Mouse (Mus musculus) gastrocnemius, postnatal 4 days (tissue): ENCODE data around the gene Tln2. TPM values are rescaled to one million over a fixed set of nuclear protein-coding genes. Genes with fewer than 3 reads are reported as not detected.
A peak's percentile ranks its signal among the peaks of the same experiment; 100 is the strongest.

Experiments used
- DNase-seq, 2 experiments: peaks; one replicate each; pipeline ENCODE4 v3.0.0; 2021 to 2022; ENCODE audit warnings: low spot score in 2 of 2, mixed read lengths in 2 of 2
- total RNA-seq, 2 experiments: library from RNA; stranded (reverse); gene quantifications; 2 replicates each; pipeline ENCODE4 v1.2.3; 2021

The Tln2 gene
- total RNA-seq, 2 experiments from 2014 or later = 118 to 134 TPM

DNA sequence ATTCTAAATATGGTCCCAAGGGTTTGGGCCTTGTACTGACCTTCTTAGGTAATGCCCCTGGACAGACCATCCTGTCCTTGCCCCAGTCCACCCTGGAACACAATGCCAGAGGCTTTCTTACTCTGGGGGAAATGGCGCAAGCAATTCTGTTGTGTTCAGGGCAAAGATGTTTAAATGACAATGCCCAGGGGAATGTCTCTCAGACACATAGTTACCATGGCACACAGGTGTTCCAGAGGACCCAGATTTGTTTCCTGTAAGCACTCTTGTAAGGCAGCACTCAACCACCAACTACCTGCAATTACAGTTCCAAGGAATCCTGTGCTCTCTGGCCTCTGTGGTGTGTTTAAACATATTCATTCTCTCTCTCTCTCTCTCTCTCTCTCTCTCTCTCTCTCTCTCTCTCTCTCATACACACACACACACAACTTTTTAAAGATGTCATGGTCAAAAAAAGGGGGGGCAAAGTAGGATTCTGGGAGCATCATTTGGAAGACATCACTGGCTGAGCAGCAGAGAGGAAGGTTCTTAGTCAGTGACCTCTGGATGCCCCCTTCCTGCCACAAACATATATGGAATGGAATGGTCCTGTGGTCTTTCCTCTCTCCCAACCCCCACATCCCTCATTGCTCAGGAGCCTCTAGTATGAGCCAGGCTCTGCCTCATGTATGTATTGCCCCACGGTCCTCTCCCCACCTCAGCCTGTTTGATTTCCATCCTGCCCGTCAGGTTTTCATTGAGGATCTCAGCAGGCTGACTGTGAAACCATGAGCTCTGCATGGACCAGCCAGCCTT, 345.1 kb downstream of the Tln2 start:
- DNase-seq = no peak

DNA sequence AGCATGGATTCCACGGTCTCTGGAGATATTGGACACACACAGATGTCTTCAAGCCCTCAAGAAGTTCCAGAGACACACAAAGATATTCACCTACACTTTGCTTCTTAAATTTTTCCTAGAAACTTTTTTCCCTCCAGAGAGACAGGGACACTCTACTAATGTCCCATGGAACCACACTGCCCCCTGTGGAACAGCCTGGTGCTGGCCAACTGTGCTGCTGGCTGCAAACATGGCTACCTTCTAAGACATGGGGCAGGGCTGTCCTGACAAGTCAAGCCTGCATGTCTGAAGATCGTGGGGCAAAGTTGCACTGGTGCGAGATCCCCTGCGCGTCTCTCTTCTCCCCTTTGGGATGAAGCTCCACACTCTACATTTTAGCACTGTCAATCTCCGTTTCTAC, 346.2 kb downstream of the Tln2 start:
- DNase-seq = peak; percentile 49 to 81

DNA sequence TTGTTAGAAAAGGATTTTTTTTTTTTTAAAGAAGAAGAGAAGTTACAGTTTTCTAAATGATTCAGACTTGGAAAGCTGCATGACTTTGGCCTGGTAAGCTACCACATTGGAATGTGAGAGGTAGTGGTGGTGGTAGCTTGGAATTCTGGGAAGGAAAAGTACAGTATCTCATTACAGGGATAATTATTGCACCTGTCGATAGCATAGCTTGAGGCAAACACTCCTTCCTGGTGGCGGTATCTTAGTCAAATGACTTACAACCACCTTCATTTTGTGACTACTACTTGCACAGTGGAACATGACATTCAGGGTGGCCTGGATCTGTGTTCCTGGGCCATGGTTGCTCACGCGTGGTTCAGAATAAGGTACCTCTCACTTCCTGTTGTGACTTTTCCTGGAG, 348.3 kb downstream of the Tln2 start:
- DNase-seq = no peak

DNA sequence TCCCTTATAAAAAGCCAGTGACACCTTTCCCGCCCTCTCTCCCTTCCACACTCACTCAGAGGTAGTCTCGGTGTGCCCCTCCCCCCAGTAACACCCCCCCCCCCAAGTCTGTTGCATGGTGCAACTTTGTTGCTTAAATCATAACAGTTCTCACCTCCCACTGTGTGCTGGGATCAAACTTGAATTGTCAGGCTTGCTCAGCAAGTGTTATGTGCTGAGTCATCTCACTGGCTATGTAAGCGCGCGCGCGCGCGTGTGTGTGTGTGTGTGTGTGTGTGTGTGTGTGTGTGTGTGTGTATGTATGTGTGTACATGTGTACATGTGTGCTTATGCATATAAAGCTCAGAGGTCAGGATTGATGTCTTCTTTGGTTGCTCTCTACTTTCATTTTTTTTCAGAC, 350.1 kb downstream of the Tln2 start:
- DNase-seq = no peak

DNA sequence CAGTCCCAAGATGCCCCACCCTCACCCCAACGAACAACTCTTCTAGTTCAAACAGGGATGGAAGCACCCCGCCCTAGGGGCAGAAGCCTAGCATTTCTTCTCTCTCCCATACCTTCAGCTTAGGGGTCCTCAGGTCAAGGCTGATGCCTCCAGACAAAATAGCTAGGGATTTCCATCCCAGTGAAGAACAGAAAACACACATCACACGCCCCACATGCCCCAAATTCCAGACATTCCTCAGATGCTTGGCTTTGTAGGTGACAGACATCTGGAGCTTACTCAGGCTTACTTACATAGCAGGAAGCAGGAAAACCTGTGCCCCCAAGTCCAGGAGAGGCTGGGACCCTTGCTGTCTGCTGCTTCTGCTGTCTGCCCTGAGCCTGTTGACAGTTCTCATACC, 351.1 kb downstream of the Tln2 start:
- DNase-seq = no peak

DNA sequence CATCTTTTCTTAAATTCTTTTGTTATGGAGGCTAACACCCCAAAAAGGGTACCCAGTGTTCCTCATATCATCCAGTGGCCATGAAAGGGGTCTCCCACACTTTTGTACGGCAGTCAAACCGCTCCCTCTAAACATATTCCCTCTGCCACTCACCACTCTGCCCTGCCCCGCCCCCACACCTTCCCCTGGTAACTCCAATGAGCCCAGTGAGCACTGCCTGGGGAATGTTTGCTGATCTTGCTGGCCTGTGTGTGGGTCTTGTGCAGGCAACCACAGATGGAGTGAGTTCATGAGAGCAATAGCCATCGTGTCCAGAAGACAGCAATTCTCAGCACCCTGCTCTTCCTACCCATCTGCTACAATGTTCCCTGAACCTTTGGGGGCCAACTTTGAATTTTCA, 354.3 kb downstream of the Tln2 start:
- no peak for DNase-seq

DNA sequence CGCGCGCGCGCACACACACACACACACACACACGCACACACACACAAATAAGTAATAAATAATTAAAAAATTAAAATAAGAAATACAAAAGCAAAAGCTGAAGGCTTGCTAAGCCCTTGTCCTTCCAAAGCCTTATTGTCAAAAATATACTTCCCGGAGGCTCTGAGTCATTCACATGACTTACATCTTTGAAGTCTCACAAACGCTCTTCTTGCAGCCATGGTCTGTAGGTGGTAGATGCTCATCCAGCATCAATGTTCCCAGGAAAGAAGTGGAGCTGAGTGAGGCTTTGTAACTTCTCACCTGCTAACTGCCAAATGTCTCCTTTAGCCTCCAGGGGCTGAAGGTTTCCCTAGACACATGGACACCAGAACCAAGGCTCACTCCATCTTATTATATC, 362.9 kb downstream of the Tln2 start:
- DNase-seq = no peak

DNA sequence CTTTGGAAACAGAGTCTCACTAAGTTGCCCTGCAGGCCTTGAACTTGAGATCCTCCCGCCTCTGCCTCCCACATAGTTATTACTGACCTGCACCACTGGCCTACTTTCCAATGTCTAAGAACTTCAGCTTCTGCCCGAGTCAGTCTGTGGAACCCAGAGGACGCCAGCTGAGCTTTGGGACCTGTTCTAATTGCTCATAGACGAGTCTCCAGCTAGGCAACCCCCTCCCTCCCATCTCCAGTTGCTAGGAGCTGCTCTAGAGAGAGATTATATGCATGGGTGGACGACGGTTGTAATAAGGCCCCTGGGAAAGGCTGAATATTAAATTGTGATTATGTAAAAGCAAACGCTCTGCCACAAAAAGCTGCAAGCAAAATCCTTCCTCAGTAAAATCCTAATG, 364.2 kb downstream of the Tln2 start:
- no peak for DNase-seq

DNA sequence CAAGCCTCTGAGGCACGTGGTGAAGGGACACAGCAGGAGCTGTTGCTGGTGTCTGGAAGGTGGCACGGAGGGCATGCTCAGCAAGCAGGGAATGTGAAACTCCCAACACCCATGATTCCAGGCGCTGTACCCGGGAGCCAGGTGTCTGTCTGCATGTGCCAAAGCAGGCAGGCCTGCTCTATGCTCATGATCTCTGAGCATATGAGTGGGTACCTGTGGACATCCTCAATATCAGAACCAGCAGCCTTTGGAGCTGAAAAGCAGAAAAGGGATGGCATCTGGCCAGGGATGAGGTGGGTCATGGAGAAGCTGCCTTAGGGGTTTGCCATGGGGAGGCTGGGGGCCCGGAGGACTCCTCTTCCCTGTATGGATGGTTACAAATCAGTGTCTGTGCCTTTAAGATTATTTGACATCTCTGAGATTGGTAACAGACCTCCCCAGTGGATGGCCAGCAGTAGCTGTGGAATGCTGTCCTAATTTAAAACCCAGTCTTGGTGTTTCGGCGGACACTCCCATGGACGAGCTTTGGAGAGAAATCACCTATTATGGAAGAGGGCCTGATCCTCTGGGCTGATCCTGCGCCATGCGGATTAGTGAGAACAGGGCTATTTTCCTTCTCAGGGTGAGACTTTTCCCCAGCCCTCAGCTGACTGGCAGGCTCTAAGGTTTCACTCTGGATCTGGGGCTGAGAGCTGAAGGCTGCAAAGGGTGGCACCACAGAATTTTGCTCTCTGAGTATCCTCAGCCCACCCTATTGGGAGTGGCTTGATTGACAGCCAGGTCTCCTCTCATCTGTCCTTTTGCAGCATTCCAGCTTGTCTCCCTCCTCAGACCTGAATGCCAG, 367.8 kb downstream of the Tln2 start:
- DNase-seq = peak in 1 of 2 experiments; percentile 20

DNA sequence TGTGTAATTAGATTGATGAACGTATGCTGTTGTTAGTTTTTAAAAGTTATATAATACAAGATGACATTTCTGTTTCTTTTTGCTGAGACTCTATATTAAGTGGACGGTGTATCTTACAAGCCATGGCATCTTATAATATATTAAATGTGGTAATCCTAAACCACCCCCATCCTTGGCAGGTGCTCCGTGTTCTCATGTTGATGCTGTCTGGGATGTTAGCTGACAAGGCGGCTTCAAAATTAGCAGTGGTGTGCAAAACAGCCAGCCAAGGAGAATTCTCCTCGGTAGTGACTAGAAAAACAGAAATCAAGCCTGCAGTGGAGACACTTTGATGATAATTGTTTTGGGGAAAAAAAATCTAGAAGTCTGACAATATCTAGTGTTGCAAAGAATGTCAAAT, 371.8 kb downstream of the Tln2 start:
- no peak for DNase-seq

DNA sequence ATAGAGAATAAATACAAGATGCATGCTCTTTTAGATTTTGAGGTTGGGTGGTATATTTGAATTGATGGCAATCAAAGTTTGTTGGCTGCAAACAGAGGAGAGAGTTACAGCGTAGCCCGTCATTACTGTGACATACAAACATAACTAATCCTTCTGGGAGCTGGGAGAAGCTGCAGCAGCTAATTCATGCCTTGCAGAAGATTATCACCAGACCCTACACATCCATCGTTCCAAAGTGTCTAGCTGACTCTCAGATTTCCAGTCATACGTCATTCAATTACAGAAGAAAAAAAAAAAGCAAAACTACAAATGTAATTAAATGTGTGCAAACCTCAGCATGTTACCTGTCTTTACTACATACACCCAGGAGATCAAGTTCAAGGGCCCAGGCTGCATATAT, 372.3 kb downstream of the Tln2 start:
- DNase-seq = no peak

DNA sequence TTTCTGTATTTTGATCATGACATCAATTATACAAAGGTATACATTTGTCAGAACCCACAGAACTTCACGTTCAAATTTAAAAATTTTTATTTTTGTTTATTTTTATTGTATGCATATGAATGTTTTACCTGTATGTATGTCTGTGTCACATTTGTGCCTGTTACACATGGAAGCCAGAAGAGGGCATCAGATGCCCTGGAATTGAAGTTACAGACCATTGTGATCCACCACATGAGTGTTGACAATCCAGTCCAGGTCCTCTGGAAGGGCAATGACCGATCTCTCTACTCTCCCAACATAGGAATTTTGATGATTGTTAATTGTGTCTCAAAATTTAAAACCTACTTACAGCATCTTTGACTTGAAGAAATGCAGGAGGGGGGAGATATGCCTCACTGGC, 374.9 kb downstream of the Tln2 start:
- no peak for DNase-seq

DNA sequence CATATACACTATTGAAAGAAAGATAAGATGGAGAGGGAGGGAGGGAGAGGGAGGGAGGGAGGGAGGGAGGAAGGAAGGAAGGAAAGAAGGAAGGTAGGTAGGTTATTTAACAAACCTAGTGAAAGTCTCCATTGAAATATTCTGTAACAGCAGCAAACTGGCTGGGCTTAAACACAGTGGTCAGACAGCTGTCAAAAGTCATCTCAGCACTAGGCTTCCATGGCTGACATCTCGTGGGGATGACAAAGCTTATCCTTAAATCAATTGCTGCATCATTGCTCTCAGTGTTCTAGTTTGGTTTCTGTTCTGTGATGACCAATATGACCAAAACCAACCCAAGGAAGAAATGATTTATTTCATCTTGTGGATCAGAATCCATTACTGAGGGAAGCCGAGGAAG, 376.0 kb downstream of the Tln2 start:
- no peak for DNase-seq

DNA sequence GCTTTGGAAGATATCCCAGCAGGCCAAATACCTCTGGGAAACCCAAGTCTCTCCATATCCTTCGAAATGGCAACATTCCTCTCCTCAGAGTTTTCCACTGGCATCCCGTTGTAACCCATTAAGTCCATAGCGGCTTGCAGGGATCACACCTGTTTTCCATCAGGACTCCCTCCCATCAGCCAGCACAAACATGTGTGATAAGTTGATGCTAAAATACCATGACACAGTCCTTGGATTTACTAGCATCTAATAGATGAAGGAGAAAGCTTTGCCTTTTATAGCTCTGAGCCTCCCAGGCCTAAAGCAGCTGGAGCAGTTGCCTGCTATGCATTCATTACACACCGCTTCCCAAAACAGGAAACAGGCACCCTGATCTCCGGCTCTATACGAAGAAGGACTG, 377.5 kb downstream of the Tln2 start:
- no peak for DNase-seq

DNA sequence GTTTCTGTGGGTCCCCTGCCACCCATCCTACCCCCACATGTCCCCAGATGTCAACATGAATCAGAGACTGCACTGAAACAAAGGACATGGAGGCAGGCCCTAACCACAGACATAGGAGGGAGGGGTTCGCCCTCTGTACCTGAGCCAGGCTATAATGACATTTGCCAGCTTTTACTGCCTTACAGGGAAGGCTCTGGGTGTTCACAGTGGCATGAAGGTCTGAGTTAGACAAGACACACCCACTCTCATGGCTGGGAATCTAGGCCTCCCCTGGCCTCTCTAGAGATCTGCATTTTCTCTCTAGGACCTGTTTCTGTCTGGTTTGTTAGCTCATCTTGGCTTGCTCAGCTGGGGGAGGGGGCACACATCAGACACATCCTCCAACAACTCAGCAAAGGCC, 380.8 kb downstream of the Tln2 start:
- no peak for DNase-seq

DNA sequence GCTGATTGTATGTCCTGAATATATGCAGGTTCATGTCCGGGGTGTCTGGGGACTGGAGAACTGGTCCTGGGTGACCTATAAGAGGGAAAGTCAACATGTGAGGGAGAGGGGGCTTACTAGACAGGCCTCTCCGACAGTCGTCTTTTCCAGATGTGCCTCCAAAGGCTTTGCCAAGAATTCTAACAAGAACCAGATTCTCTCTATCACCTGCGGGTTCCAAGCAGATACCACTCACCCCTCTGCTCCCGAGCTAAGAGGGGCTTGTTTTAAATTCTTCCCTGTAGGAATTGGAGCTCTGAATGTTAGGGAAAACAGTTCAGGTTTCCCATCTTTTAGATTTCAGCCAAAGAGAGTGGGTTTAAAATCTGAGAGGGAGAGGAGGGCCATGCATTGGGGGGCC, 381.3 kb downstream of the Tln2 start:
- no peak for DNase-seq

DNA sequence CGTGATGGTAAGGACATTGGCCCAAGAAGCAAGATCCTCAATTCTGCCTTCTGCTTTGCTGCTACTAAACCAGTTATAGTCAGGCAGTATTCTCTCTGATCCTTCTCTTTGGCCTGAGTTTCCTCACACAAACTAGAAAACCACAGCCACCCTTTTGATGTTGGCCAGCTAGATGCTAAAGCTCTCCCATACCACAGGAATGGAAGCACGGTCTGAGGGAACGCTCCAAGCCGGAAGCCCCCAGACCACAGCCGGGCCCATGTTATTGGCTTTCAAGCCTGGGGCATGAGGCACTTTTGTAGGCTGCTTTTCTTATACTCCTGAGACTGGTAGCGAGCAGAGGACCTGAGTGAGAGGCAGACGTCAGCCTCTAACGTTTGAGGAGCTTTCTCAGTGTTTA, 383.4 kb downstream of the Tln2 start:
- no peak for DNase-seq

DNA sequence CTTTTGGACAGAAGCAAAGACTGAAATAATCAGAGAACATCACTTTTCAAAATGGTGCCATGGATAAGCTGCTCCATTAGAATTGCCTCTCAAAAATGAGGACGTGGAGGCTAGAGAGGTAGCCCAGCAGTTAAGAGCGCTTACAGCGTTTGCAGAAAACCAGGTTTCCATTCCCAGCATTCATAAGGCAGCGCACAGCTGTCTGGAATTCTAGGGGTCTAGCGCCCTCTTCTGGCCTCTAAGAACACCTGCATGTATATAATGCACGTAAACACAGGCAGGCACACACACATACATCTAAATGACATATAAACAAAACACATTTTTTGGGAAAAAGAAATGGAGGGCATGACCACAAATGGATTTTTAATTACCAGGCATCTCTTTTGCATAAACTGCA, 385.7 kb downstream of the Tln2 start:
- DNase-seq = no peak

DNA sequence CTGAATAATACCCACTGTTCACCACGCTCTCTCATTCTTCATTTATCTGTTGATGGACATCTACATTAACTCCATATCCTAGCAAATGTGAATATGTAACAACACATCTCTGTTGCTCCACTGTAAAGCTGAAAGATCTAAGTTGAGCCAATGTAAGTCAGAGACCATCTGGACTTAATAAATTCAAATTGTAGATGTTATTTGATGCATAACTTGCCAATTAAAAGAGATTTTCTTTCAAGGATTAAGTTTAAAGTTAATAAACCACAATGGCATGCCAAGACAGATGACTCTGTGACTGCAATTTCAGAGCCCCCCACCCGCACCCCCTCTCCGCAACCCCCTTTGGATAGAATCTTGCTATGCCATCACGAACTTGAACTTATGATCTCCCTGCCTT, 386.3 kb downstream of the Tln2 start:
- no peak for DNase-seq

DNA sequence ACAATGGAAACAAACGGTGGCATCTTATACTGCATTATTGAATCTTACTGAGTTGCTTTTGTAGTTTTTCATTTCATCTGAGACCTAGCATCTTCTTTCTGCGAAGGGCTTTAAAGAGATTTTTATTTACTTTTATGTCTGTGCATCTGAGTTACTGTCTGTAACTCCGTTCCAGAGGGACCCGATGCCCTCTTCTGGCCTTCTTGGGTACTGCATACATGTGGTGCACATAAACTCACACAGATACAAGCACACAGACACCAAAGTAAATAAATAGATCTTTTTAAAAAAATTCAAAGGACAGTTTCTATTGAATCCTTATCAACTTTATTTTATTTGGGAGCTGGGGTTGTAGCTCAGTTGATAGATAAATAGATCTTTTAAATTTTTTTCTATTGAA, 388.1 kb downstream of the Tln2 start:
- DNase-seq = no peak

DNA sequence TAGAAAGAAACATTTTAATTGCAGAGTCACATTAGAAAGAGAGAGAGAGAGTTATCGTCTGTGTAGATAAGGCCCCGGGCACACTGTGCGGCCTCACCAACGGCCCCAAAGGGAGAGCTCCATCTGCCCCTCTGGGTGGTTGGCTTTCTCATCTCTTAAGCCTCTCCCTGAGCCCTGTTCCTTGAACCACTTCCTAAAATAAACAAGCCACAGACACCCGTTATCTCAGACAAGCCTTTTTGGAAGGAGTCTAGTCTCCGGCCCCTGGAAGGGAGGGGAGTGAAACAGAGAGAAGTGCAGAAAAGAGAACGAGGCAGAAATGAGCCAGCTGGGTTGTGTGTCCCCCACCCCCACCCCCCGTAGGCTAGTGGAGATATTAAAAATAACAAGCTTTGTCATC, 388.7 kb downstream of the Tln2 start:
- DNase-seq = no peak

DNA sequence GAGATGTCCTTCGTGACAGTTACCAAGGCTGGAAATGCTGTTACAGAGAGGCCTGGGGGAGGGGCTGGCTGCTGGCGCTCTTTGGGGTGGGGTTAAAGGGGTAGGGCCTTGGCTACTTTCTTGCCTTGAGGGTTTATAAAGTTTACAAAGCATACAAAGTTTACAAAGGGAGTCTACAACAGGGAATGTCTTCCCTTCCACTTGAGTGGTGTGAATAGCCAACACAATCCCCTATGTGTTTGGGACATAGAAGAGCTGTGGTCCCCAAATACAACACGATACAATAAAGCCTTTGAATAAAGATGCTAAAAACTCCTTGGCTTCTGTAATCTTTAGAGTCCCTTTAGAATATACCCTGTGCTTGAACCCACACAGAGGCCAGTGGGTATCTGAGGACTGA, 389.5 kb downstream of the Tln2 start:
- no peak for DNase-seq
